Mouse (Mus musculus) lung, postnatal 0 days (tissue): ENCODE measurements at regions not wholly inside any gene's neighbourhood (a gene's known extent, or its start where the extent isn't known, plus 50 kb on each side); places are given as distances from the start of the nearest gene placed in this dataset.

Experiments used
- CTCF ChIP-seq: IDR thresholded peaks from 2 replicates; pipeline ENCODE4 v1.5.1; 2016; ENCODE audit warnings: antibody characterized with exemption, mild to moderate bottlenecking
- EP300 ChIP-seq: IDR thresholded peaks from 2 replicates; pipeline ENCODE4 v1.6.1; 2016; ENCODE audit warnings: antibody characterized with exemption, mild to moderate bottlenecking, control low read depth

DNA sequence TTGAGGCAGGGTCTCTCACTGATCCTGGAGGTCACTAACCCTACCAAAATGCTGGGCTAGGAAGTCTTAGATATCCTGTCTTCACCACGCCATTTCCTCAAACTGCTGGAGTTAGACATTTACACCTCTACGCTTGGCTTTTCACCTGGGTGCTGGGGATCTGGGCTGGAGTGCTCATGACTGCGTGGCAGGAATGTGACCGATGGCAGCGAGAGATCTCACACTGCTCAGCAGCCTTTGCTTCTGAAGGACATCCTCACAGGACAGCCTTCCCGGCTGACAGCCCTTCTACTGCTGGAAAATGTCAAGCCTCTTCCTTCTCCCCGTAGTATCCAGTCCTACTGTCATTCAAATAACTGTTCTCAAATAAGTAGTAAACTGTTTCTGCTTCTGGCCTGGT lies 114.8 kb upstream of the Sdk1 start:
- TF ChIP-seq EP300 (no peak), CTCF (no peak)
